Mouse (Mus musculus) thymus, adult 2 months (tissue): ENCODE data around the gene Asdurf. TPM values are rescaled to one million over a fixed set of nuclear protein-coding genes. Genes with fewer than 3 reads are reported as not detected.
"Not testable (repeated sequence)": the region's sequence is repeated elsewhere in the genome, so short reads cannot be mapped to it uniquely, and the experiment has no call there.

Experiments used
- DNase-seq: peaks from one replicate; pipeline ENCODE4 v3.0.0; 2021
- H3K27ac ChIP-seq: fragments of 200-500 bp; 2 replicates; pipeline ENCODE4 v1.5.1; 2012; ENCODE audit warnings: low read length, control low read depth; ENCODE audit not compliant: control insufficient read depth, insufficient read depth
- H3K27me3 ChIP-seq: fragments of 200-500 bp; 2 replicates; pipeline ENCODE4 v1.6.1; 2012; ENCODE audit warnings: mild to moderate bottlenecking, low read length, moderate library complexity, mixed read lengths; ENCODE audit not compliant: control insufficient read depth, insufficient read depth
- H3K36me3 ChIP-seq: fragments of 200-500 bp; 2 replicates; pipeline ENCODE4 v1.6.1; 2012; ENCODE audit warnings: mild to moderate bottlenecking, low read length, moderate library complexity; ENCODE audit not compliant: control insufficient read depth, insufficient read depth
- H3K4me1 ChIP-seq: fragments of 200-500 bp; replicated peaks from 2 replicates; pipeline ENCODE4 v1.6.1; 2012; ENCODE audit warnings: low read length; ENCODE audit not compliant: control insufficient read depth, insufficient read depth
- H3K4me3 ChIP-seq: fragments of 200-500 bp; 2 replicates; pipeline ENCODE4 v1.5.1; 2012; ENCODE audit warnings: mild to moderate bottlenecking, low read length, control low read depth, moderate library complexity; ENCODE audit not compliant: control insufficient read depth, insufficient read depth
- CTCF ChIP-seq: fragments of 200-500 bp; IDR thresholded peaks from 2 replicates; pipeline ENCODE4 v1.5.1; 2012; ENCODE audit warnings: mild to moderate bottlenecking, control low read depth, low read length, moderate library complexity, borderline replicate concordance; ENCODE audit not compliant: control insufficient read depth, poor library complexity, insufficient read depth; ENCODE audit errors: extremely low read depth
- POLR2A ChIP-seq: fragments of 200-500 bp; IDR thresholded peaks from 2 replicates; pipeline ENCODE4 v1.6.1; 2012; ENCODE audit warnings: mild to moderate bottlenecking, low read length, control low read depth, moderate library complexity; ENCODE audit not compliant: control insufficient read depth, poor library complexity, insufficient read depth; ENCODE audit errors: extremely low read depth
- WGBS: fragments of 180-500 bp; shearing (Covaris S2); methylation state at CpG from one replicate; pipeline ENCODE4 v1.1.7; 2018; 5-methylcytosine and 5-hydroxymethylcytosine counted together
- polyA plus RNA-seq: library from polyadenylated mRNA; depleted of rRNA; stranded (reverse); fragments of >200 nt; gene quantifications from 2 replicates; pipeline ENCODE4 v1.2.3, GENCODE M21; 2012; rRNA removed

Asdurf gene
- polyA plus RNA-seq, result not detected in 2 replicates

DNA sequence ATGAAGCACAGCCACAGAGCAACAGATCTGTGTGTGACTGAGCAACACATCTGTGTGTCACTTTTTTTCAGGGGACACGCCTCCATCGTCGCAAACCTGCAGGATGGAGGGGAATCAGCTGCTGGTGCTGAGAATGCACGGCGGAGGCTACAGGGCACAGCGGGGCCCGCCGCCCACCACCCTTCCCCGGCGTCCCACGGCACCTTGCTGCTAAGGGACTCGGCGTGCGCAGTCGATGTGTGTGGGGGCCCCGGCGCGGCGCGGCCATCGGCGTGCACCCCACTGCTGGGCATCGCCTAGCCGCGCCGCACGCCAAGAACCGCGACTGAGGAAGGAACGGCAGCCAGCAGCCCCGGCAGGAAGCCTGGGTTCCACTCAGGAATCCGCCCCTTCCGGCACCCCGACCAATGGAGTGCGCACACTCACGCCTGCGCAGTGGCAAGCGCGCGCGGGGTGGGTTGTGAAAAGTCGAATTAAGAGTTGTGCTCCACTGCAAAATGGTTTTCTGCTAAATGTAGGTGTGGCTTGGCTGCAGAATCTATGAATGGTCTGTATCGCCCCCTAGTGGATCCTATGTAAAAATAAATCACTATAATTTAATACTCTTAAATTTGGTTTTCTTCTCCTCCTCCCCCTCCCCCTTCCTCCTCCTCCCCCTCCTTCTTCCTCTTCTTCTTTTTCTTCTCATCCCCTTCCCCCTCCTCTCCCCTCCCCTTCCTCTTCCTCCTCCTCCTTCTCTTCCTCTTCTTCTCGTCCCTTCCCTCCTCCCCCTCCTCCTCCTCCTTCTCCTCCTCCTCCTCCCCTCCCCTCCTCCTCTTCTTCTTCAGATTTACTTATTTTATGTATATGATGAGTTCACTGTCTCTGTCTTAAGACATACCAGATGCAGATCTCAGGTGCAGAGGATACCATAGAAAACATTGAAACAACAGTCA lies at the start of gene Asdurf, which contains the start of the genes Gm28551 and Asnsd1:
TSS of gene Asdurf (minus strand) at position 293 of the 935 bp plus-strand sequence.
TSS of gene Gm28551 (minus strand) at position 341 of the 935 bp plus-strand sequence.
TSS of gene Asnsd1 (minus strand) at position 426 of the 935 bp plus-strand sequence.
- Histone ChIP-seq H3K4me1 (no peaks in the 10 kb centered on the region), H3K36me3 (peaks cover 9% of the 10 kb centered on the region), H3K27me3 (no peaks in the 10 kb centered on the region), H3K4me3 (peak within 1 kb of the TSS; percentile 87), H3K27ac (peak within 1 kb of the TSS; percentile 8; the same call in 1 of the 2 replicates)
- TF ChIP-seq CTCF, result peak; percentile 38; the same call in 1 of the 2 replicates
- TF ChIP-seq POLR2A, result peak; percentile 79; the same call in 1 of the 2 replicates
- under 1% methylated on average over 44 of the region's 44 CpGs for WGBS
- DNase-seq, result peak; percentile 99

DNA sequence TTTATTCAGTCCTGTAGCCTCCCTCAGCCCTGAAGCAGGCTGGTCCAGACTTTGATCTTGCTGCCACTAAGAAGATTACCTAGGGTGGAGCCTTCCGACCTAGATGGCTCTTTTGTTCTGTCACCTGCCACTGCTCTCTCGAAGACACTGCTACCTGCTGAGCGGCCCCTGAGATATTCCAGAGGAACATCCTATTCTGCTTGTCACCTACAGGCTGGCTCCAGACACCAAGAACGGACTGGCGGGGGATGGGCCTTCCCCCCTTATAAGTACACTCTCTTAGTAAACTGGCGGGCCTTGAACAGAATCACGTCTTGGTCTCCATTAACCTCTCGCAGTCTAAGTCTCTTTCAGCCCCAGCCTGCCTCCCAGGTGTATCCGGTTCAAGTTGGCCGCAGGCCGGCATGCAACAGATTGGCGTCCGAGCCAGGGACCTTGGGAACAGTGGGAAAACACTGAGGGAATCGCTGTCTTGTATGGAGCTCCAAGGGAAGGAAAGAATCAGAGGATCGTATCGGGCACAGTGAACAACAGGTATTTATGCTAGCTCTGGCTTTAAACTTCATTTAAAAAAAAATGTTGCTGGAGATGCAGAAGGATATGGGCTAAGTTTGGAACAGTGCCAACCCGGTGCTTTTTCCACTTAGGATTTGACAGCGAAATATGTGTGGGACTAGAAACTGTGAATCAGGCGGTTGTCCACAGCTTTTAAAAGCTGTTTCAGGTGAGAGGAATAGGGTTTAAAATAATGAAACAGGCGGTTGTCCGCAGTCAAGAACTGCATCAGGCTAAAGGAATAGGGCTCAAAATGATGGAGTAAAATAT lies 41.7 kb upstream of the Asdurf start:
- not testable (repeated sequence) for H3K27ac ChIP-seq, H3K4me3 ChIP-seq, DNase-seq, H3K4me1 ChIP-seq, H3K36me3 ChIP-seq, H3K27me3 ChIP-seq
- 68% methylated on average over 21 of the region's 21 CpGs for WGBS

DNA sequence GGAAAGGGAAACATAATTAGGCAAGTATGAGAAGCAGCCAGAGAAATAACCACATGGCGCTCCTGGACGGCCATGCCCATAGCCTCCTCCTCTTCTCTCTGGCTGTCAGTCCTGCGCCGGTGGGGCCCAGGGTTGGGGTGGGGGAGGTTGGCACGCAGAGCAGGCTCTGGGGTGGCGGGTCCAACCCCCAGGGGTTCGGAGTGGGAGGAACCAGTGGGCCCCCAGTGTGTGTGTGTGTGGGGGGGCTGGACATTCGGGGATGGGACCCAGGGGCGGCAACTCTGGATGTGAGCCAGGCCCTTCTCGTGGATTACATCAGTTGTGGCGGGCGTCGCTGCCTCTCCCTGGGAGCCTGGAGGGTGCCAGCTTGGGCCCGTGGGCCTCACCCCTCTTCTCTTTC lies 36.3 kb upstream of the Asdurf start:
- H3K27me3 ChIP-seq, result no peaks in the 10 kb centered on the region
- no peak overlapping the region for H3K27ac ChIP-seq
- DNase-seq, result no peak
- H3K4me1 ChIP-seq, result no peaks in the 10 kb centered on the region
- no peaks in the 10 kb centered on the region for H3K36me3 ChIP-seq
- H3K4me3 ChIP-seq, result no peak overlapping the region
- 98% methylated on average over 14 of the region's 14 CpGs for WGBS
- TF ChIP-seq POLR2A (no peak), CTCF (no peak)

DNA sequence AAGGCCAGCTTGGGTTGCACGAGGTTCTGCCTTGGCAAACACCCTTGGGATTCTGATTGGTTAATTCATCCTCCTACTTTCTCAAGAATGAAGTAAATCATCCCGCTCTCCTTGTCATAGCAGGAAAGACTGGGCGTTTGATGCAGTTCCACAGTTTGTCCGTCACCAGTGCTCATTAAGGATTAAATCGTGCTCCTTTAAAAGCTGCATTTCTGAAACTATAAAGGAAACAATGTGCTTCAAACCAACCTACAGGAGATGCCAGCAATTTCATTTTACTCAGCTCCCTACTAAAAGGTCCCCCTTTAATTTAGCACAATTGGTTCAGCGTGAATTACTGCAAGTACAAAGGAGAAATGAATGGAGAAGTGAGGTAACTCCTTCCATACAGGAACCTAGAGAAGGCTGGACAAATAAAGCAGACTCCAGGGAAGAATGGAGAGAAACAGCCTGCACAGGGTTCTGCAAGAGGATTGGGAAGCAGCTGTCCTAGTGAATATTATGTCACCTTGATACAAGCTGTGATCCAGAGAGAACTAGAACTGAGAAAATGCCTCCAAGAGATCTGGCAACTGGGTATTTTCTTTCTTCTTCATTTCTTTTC lies 31.8 kb upstream of the Asdurf start:
- Histone ChIP-seq H3K27ac (no peak overlapping the region), H3K4me3 (no peak overlapping the region), H3K4me1 (no peaks in the 10 kb centered on the region), H3K27me3 (no peaks in the 10 kb centered on the region), H3K36me3 (no peaks in the 10 kb centered on the region)
- TF ChIP-seq POLR2A (no peak), CTCF (no peak)
- no peak for DNase-seq
- WGBS, result 89% methylated on average over 6 of the region's 6 CpGs

DNA sequence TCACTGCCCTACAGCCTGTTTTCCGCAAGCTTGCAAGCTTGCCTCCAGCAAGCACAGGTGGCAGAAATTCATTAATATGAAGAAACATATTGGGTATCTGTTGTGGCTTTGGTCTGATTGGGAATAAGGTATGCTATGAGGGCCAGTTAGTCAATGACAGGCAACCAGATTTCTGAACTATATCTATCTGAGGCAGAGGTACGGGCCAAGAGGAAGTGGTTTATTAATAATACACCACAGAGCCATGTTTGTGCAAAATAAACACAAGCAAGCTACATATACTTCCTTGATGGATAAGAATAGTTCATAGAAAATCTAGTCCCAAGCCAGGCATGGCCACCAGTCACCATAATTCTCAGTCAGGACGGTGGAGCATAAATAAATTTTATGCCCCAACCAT lies 25.3 kb upstream of the Asdurf start:
- Histone ChIP-seq H3K27me3 (no peaks in the 10 kb centered on the region), H3K27ac (no peak overlapping the region), H3K4me1 (no peaks in the 10 kb centered on the region), H3K4me3 (no peak overlapping the region), H3K36me3 (no peaks in the 10 kb centered on the region)
- TF ChIP-seq POLR2A, result no peak
- TF ChIP-seq CTCF, result no peak
- no peak for DNase-seq
- 80% methylated on average over 3 of the region's 3 CpGs for WGBS

DNA sequence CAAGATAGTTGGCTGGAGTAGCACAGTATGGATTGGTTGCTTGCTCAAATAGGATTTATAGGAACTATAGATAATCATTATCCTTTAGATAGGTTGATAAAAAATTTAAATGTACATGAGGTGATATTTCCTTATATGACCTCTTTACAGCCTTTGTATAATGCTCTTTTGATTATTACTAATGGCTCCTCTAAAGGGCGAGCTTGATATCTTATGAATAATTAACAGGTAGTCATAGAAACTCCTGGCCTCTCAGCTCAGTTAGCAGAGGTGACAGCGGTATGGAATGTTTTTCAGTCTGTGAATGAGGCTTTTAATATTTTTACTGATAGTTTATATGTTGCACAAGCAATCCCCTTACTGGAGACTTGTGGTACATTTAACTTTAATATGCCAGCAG lies 23.5 kb upstream of the Asdurf start:
- not testable (repeated sequence) for DNase-seq, H3K36me3 ChIP-seq, H3K4me3 ChIP-seq, H3K4me1 ChIP-seq, H3K27ac ChIP-seq, H3K27me3 ChIP-seq
- WGBS, result 96% methylated on average over 2 of the region's 2 CpGs
